9 mouse cellular contexts compared by ENCODE assay signal in the genomic region with DNA sequence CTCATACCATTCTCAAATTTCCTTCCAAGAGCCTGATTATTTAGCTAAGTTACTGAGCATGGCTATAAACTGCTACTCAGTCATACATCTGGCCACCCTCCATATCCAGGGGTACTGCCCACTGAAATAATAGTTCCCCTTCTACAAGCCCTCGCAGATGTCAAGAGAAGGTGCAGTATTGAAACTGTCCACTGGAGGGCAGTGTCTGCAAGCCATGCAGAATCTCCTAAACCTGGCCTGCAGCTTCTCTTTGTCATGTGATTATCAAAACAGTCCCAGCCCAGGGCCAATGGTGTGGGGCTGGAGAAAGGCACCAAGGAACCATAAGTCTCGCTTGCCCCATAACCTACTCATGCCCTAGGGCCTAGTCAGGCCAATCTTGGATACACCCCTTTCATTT.
A peak's percentile ranks its signal among the peaks of the same experiment; 100 is the strongest.
DNase-seq lines count a peak whose midpoint lies in the region; ATAC-seq and TF ChIP-seq lines count a peak whose summit lies in the region.
"Had no signal": no experiment of that assay in that cellular context is flagged by ENCODE, and none has a peak within 500 bp of the region (broad histone marks: within the 10 kb centered on the region; RNA-seq: fewer than 3 reads in every experiment).

No protein-coding gene starts in this region.

- no peak for ATAC-seq in liver, embryonic 12.5 days
- ATAC-seq in limb, embryonic 14.5 days (ENCODE audit: low FRiP score, low read depth): peak; percentile 47
- ATAC-seq in neural tube, embryonic 11.5 days (ENCODE audit: insufficient read depth, low FRiP score, low TSS enrichment): no peak

- no peak overlapping the region for H3K9ac ChIP-seq in liver, embryonic 12.5 days
- no peak overlapping the region for H3K9ac ChIP-seq in limb, embryonic 14.5 days (ENCODE audit: low read depth, low read length, severe bottlenecking)
- H3K9ac ChIP-seq in neural tube, embryonic 11.5 days (ENCODE audit: low read length): no peak overlapping the region

- 20% methylated on average over 2 of the region's 2 CpGs for WGBS in liver, embryonic 12.5 days (ENCODE audit: insufficient replicate concordance)
- 32% methylated on average over 2 of the region's 2 CpGs for WGBS in limb, embryonic 14.5 days
- WGBS in neural tube, embryonic 11.5 days: 45% methylated on average over 2 of the region's 2 CpGs

- no peak for TF ChIP-seq POLR2A in limb, embryonic 14.5 days (IDR thresholded peaks at IDR 0.05; ENCODE audit: borderline replicate concordance, extremely low read depth, insufficient read depth, insufficient read length)

- no peaks in the 10 kb centered on the region for H3K36me3 ChIP-seq in liver, embryonic 12.5 days
- H3K36me3 ChIP-seq in limb, embryonic 14.5 days (ENCODE audit: control insufficient read depth, insufficient read depth, low read length): no peaks in the 10 kb centered on the region
- no peaks in the 10 kb centered on the region for H3K36me3 ChIP-seq in neural tube, embryonic 11.5 days (ENCODE audit: control insufficient read depth, insufficient read depth, low read length)

- H3K4me2 ChIP-seq in liver, embryonic 12.5 days: no peak overlapping the region
- no peak overlapping the region for H3K4me2 ChIP-seq in limb, embryonic 14.5 days (replicated peaks; ENCODE audit: low read depth, low read length, severe bottlenecking)
- no peak overlapping the region for H3K4me2 ChIP-seq in neural tube, embryonic 11.5 days (ENCODE audit: low read depth)

- no peaks in the 10 kb centered on the region for H3K4me1 ChIP-seq in liver, embryonic 12.5 days
- no peaks in the 10 kb centered on the region for H3K4me1 ChIP-seq in limb, embryonic 14.5 days (ENCODE audit: control insufficient read depth, insufficient read depth, low read length)
- H3K4me1 ChIP-seq in neural tube, embryonic 11.5 days (ENCODE audit: control insufficient read depth, insufficient read depth, low read length): no peaks in the 10 kb centered on the region

- peaks cover 3% of the 10 kb centered on the region; the same call in 1 of the 2 replicates for H3K27me3 ChIP-seq in liver, embryonic 12.5 days (replicated peaks)
- no peaks in the 10 kb centered on the region for H3K27me3 ChIP-seq in limb, embryonic 14.5 days (ENCODE audit: control insufficient read depth, insufficient read depth, low read length)
- no peaks in the 10 kb centered on the region; the same call in 1 of the 2 replicates for H3K27me3 ChIP-seq in neural tube, embryonic 11.5 days (ENCODE audit: control insufficient read depth, insufficient read depth, low read length)

- no peak overlapping the region for H3K4me3 ChIP-seq in liver, embryonic 12.5 days
- no peak overlapping the region for H3K4me3 ChIP-seq in limb, embryonic 14.5 days (replicated peaks; ENCODE audit: low read length)
- H3K4me3 ChIP-seq in neural tube, embryonic 11.5 days (ENCODE audit: low read depth, low read length): no peak overlapping the region
- H3K4me3 ChIP-seq: erythroblast, embryonic 14.5 days had no signal

- peak; percentile 59 for DNase-seq in liver
- peak; percentile 23 for DNase-seq in cerebellum, adult 8-10 months
- peak; percentile 78 to 80 for DNase-seq in frontal cortex, postnatal 25 days (ENCODE audit: low spot score in 2 of 2)
- DNase-seq in kidney, adult 9 months: peak; percentile 71
- DNase-seq in limb, embryonic 14.5 days (ENCODE audit: low spot score): peak; percentile 81
- peak; percentile 68 for DNase-seq in neural tube, embryonic 11.5 days (ENCODE audit: low spot score)
- peak; percentile 49 for DNase-seq in testis, postnatal 14 days (ENCODE audit: low spot score)

- H3K27ac ChIP-seq in liver, embryonic 12.5 days: no peak overlapping the region
- H3K27ac ChIP-seq in limb, embryonic 14.5 days (replicated peaks; ENCODE audit: low read depth, low read length): no peak overlapping the region
- H3K27ac ChIP-seq in neural tube, embryonic 11.5 days (ENCODE audit: low read depth, low read length): no peak overlapping the region

- no peaks in the 10 kb centered on the region for H3K9me3 ChIP-seq in liver, embryonic 12.5 days (replicated peaks)
- no peaks in the 10 kb centered on the region for H3K9me3 ChIP-seq in limb, embryonic 14.5 days (ENCODE audit: control insufficient read depth, low read length)
- H3K9me3 ChIP-seq in neural tube, embryonic 11.5 days (ENCODE audit: control insufficient read depth, low read length): no peaks in the 10 kb centered on the region

Comparison
In these comparisons a context has a peak if more than half of its experiments do, and no peak if none do; other contexts are left out.
1. DNase-seq: peak in every context shown above with its lines; median percentile 81 in limb, embryonic 14.5 days; 79 in frontal cortex, postnatal 25 days; 71 in kidney, adult 9 months; 68 in neural tube, embryonic 11.5 days; 59 in liver; 49 in testis, postnatal 14 days; 23 in cerebellum, adult 8-10 months.